Mouse (Mus musculus): Measurements from ENCODE around the gene Dnajb3. TPM values are rescaled to one million over a fixed set of nuclear protein-coding genes. Genes with fewer than 3 reads are reported as not detected.

The Dnajb3 gene
- not detected for polyA plus RNA-seq (2014; fragmentation: Illumina TruSeq; extraction: RNeasy Lipid Tissue Mini Kit (QIAGEN cat#74804); ENCODE audit: low read depth, low replicate concordance)

DNA sequence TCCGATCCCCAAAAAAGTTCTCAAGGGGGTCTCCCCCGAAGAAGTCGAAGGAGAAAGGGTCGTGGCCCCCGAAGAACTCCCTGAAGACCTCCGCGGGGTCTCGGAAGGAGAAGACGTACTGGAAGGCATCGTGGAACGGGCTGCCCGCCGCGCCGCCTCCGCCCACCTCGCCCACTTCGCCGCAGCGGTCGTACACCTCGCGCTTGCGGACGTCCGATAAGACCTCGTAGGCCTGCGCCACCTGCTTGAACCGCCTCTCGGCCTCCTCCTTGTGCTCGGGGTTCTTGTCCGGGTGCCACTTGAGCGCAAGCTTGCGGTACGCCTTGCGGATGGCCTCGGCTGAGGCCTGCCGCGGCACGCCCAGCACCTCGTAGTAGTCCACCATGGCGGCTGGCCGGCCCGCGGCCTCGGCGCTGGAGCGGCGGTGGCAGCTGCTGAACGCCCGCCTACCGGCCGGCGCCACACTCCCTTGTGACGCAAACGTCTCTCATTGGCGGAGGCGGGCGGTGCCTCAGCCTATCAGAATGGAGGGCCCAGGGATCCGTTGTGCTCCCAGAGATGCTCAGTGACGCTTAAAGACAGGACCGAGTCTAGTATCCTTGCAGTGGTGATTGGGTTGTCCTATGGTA, at the start of gene Dnajb3:
Gene Dnajb3 (minus strand): TSS at position 489 of the 629 bp plus-strand sequence.

DNA sequence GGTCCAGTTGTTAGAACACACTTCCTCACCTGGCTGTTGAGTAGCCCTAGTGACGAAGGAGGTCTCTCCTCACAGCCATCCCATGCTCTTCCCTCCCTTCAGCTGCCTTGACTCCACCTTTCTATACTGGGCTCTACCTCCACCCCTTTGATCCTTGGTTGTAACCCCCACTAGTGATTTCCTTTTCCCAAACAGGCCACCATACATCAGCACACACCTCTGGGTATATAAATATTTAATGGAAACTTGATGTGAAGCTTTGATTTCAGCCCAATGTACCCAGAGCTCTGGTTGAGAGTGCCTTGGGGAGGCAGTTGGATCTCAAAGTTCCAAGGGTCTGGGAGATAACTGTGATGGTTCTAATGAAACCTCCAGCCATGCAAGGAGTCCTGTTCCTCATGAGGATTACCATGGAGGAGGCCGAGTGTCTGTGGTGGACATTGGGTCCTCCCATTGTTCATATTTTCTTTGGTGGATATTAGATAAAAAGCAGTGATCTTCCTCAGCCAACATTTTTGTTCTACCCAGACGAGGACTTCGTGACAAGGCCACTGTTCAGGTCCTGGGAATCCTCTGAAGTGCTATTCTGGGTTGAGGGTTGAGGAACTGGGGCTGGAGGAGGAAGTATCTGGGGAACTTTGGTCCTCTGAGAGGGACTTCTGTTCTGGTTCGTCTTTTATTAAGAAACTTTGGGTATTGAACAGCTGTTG, 21.2 kb upstream of the Dnajb3 start, which contains the start of gene Mroh2a:
Gene Mroh2a (plus strand): TSS at position 317 of the 710 bp plus-strand sequence.

DNA sequence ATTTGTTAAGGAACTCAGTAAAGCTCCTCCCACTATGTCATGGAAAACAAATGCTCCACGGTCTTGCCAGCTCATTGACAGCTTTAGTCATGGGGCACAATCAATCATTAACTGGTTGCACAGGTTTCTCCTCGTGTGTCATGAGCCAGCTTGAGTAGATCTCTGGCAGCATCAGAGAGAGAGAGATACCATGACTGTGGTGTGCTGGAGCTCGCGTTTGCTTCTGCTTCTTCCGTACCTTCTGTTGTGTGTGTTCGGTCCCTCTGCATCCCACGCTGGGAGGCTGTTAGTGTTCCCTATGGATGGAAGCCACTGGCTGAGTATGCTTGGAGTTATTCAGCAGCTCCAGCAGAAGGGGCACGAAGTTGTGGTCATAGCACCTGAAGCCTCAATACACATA, 6.2 kb upstream of the Dnajb3 start, which contains the start of gene Ugt1a1:
Gene Ugt1a1 (plus strand): TSS at position 148 of the 400 bp plus-strand sequence.

DNA sequence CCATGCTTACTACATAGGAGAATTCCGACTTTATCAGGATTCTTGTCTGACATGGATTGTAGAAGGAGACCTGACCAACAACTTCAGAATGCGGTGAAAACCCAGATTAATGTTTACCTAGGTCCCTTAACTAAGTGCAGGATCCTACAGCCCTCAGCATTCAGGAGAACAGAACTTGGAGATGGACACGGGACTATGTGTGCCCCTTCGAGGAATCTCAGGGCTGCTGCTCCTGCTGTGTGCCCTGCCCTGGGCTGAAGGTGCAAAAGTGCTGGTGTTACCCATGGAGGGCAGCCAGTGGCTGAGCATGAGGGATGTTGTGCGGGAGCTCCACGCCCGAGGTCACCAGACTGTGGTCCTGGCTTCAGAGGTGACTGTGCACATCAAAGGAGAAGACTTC, 5.1 kb downstream of the Dnajb3 start, which contains the start of gene Ugt1a2:
Gene Ugt1a2 (plus strand): TSS at position 146 of the 400 bp plus-strand sequence.

DNA sequence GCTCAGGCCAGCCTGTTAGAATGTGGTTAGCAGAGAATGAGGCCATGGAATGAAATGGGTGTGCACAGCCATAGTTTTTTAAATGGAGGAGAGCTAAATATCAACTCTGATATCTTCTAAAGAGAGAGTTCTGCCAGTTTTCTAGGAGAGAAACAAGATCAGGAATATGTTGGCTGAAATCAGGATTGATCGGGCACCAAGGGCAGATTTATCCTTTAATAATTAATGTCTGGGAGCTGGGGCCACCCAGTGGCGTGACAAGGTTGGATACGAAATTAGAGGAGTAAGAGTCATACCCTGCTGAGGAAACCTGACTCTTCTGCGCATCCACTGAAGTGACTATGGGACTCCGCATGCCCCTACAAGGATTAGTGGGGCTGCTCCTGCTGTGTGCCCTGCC, 39.9 kb downstream of the Dnajb3 start, which contains the start of gene Ugt1a5:
Gene Ugt1a5 (plus strand): TSS at position 302 of the 400 bp plus-strand sequence.

Other genes with a start within 250 kb of the Dnajb3 start
- 35.9 TPM for gene Usp40, start 197.2 kb downstream of the Dnajb3 start, polyA plus RNA-seq (2014; fragmentation: Illumina TruSeq; extraction: RNeasy Lipid Tissue Mini Kit (QIAGEN cat#74804); ENCODE audit: low read depth, low replicate concordance)
- not detected for gene Ugt1a10, start 150.4 kb downstream of the Dnajb3 start, polyA plus RNA-seq (2014; fragmentation: Illumina TruSeq; extraction: RNeasy Lipid Tissue Mini Kit (QIAGEN cat#74804); ENCODE audit: low read depth, low replicate concordance)
- not detected for gene Ugt1a9, start 135.0 kb downstream of the Dnajb3 start, polyA plus RNA-seq (2014; fragmentation: Illumina TruSeq; extraction: RNeasy Lipid Tissue Mini Kit (QIAGEN cat#74804); ENCODE audit: low read depth, low replicate concordance)
- not detected for gene Ugt1a8, start 118.0 kb downstream of the Dnajb3 start, polyA plus RNA-seq (2014; fragmentation: Illumina TruSeq; extraction: RNeasy Lipid Tissue Mini Kit (QIAGEN cat#74804); ENCODE audit: low read depth, low replicate concordance)
- gene Ugt1a7c, start 110.7 kb downstream of the Dnajb3 start, polyA plus RNA-seq (2014; fragmentation: Illumina TruSeq; extraction: RNeasy Lipid Tissue Mini Kit (QIAGEN cat#74804); ENCODE audit: low read depth, low replicate concordance) = 306 TPM
- gene Ugt1a6b, start 102.5 kb downstream of the Dnajb3 start, polyA plus RNA-seq (2014; fragmentation: Illumina TruSeq; extraction: RNeasy Lipid Tissue Mini Kit (QIAGEN cat#74804); ENCODE audit: low read depth, low replicate concordance) = not detected
- 50.2 TPM for gene Ugt1a6a, start 71.0 kb downstream of the Dnajb3 start, polyA plus RNA-seq (2014; fragmentation: Illumina TruSeq; extraction: RNeasy Lipid Tissue Mini Kit (QIAGEN cat#74804); ENCODE audit: low read depth, low replicate concordance)
- 0.88 TPM for gene Ugt1a5, start 39.8 kb downstream of the Dnajb3 start, polyA plus RNA-seq (2014; fragmentation: Illumina TruSeq; extraction: RNeasy Lipid Tissue Mini Kit (QIAGEN cat#74804); ENCODE audit: low read depth, low replicate concordance)
- gene Ugt1a2, start 5.2 kb downstream of the Dnajb3 start, polyA plus RNA-seq (2014; fragmentation: Illumina TruSeq; extraction: RNeasy Lipid Tissue Mini Kit (QIAGEN cat#74804); ENCODE audit: low read depth, low replicate concordance) = 0.22 TPM
- 21.2 TPM for gene Ugt1a1, start 6.2 kb upstream of the Dnajb3 start, polyA plus RNA-seq (2014; fragmentation: Illumina TruSeq; extraction: RNeasy Lipid Tissue Mini Kit (QIAGEN cat#74804); ENCODE audit: low read depth, low replicate concordance)
- 0.06 TPM for gene Mroh2a, start 21.2 kb upstream of the Dnajb3 start, polyA plus RNA-seq (2014; fragmentation: Illumina TruSeq; extraction: RNeasy Lipid Tissue Mini Kit (QIAGEN cat#74804); ENCODE audit: low read depth, low replicate concordance)
- 75.7 TPM for gene Hjurp, start 71.9 kb upstream of the Dnajb3 start, polyA plus RNA-seq (2014; fragmentation: Illumina TruSeq; extraction: RNeasy Lipid Tissue Mini Kit (QIAGEN cat#74804); ENCODE audit: low read depth, low replicate concordance)
- not detected for gene Trpm8, start 71.9 kb upstream of the Dnajb3 start, polyA plus RNA-seq (2014; fragmentation: Illumina TruSeq; extraction: RNeasy Lipid Tissue Mini Kit (QIAGEN cat#74804); ENCODE audit: low read depth, low replicate concordance)
- gene Spp2, start 201.2 kb upstream of the Dnajb3 start, polyA plus RNA-seq (2014; fragmentation: Illumina TruSeq; extraction: RNeasy Lipid Tissue Mini Kit (QIAGEN cat#74804); ENCODE audit: low read depth, low replicate concordance) = not detected

Measured in sigmoid colon, adult 10 weeks (tissue).